ENCODE assay signal across 21 mouse cellular contexts in genomic region chr8:122707184-122707583, GRCm38 (mm10).
"Had no signal": no experiment of that assay in that cellular context is flagged by ENCODE, and none has a peak within 500 bp of the region (broad histone marks: within the 10 kb centered on the region; RNA-seq: fewer than 3 reads in every experiment).

No protein-coding gene starts in this region.

- H3K27me3 ChIP-seq: neural tube, embryonic 15.5 days had no signal

- H3K36me3 ChIP-seq: kidney, embryonic 15.5 days; limb, embryonic 12.5 days; limb, embryonic 15.5 days; neural tube, embryonic 12.5 days; neural tube, embryonic 15.5 days had no signal

- DNase-seq: kidney, adult 2 months; kidney, postnatal 10 days; kidney, postnatal 36 days; layer of hippocampus, postnatal 36 days; liver, postnatal 0 days; lung, embryonic 14.5 days; midbrain, embryonic 14.5 days; retina, postnatal 1 day; right cerebral cortex, postnatal 25 days had no signal

- H3K27ac ChIP-seq: kidney, embryonic 15.5 days; left cerebral cortex, adult 2 months; limb, embryonic 12.5 days; limb, embryonic 15.5 days; liver, embryonic 14.5 days; macrophage; neural tube, embryonic 12.5 days; neural tube, embryonic 15.5 days; stomach, postnatal 0 days had no signal

- H3K4me2 ChIP-seq: kidney, embryonic 15.5 days; limb, embryonic 12.5 days; limb, embryonic 15.5 days; liver, embryonic 11.5 days; lung, embryonic 14.5 days; neural tube, embryonic 12.5 days; neural tube, embryonic 15.5 days had no signal

- H3K4me3 ChIP-seq: kidney, embryonic 15.5 days; left cerebral cortex, adult 2 months; limb, embryonic 12.5 days; limb, embryonic 15.5 days; neural tube, embryonic 12.5 days; neural tube, embryonic 15.5 days had no signal

- ATAC-seq: intestine, postnatal 0 days; liver, postnatal 0 days; lung, postnatal 0 days had no signal

- H3K9me3 ChIP-seq: kidney, embryonic 15.5 days; limb, embryonic 12.5 days; limb, embryonic 15.5 days; neural tube, embryonic 12.5 days; neural tube, embryonic 15.5 days had no signal

- H3K9ac ChIP-seq: kidney, embryonic 15.5 days; limb, embryonic 12.5 days; limb, embryonic 15.5 days; liver, embryonic 14.5 days; liver, postnatal 0 days; lung, embryonic 14.5 days; neural tube, embryonic 12.5 days; neural tube, embryonic 15.5 days had no signal
